Mouse (Mus musculus) B cell, adult 62 days (primary cell): ENCODE data around the gene Gm20403. TPM values are rescaled to one million over a fixed set of nuclear protein-coding genes. Genes with fewer than 3 reads are reported as not detected.

ENCODE experiments used
- total RNA-seq: library from RNA; stranded (reverse); gene quantifications from 4 replicates; pipeline ENCODE4 v1.2.4, GENCODE M21; 2023

The Gm20403 gene
- total RNA-seq, result not detected in 4 replicates

DNA sequence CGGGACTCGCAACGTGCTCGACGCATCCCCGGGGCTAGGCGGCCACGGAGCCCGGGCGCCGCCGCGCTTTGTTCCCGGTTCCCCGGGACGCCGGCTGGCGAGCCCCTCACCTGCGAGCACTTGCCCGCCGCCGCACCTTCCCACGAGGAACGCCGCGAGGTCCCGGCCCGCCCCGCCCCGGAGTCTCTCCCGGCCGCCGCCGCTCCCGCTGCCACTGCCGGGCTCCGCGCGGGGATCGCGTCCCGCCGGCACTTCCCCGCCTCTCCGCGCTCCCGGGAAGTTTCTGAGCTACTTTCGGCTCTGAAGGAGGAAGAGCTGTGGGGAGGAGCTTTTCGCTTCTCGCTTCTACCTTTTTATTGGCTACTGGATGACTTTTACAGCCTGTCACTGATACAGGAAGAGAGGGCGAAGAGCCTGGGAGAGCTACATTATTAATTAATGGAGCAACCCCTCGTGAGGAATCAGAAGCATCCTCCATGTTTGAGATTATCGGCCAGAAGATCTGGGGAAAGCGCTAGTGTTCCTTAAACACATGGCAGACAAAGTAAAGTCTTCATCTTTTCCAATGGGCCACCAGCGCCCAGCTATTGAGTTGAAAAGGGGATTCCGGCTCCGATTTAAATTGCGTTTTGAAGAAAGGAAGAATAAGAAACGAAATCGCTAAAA lies at the start of gene Gm20403:
Gm20403 (minus strand) TSS at position 478 of the 666 bp plus-strand sequence.

DNA sequence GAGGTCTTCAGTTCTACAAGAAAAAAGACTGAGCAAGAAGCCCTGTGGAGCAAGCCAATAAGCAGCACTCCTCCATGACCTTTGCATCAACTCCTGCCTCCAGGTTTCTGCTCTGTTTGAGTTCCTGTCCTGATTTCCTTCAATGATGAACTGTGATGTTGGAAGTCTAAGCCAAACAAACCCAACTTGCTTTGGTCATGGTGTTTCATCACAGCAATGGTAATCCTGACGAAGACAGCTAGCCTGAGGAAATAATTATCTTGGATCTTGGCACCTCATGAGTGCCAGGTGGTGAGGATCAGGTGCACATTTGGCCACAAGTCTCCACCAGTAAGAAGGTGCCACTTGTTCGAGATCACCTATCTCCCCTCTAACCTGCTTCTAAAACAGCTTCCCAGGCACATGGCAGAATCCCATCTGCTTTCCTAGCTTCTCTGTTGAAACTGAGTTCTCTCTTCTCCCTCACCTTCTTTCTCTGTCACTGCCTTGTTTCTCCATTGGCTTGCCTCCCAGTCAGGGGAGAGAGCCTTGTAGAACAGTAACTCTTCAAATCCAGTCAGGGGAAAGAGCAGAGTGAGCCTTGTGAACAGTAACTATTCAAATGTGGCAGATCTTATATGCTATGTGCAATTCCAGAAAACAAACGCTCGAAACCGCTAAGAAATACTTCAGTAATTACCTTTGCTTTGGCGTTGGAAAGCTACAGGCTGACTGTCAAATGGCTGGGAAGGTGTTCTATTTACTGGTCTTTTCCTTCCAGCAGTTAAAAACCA lies 27.5 kb upstream of the Gm20403 start, which contains the start of gene Baz1a:
Baz1a (minus strand) TSS at position 723 of the 773 bp plus-strand sequence.

Other genes with a start within 250 kb of the Gm20403 start
- gene Snx6, start 190.8 kb downstream of the Gm20403 start, total RNA-seq, result 53.0 to 64.7 TPM (median 61.8 TPM) in 4 replicates
- gene Cfl2, start 123.7 kb downstream of the Gm20403 start, total RNA-seq, result 39.2 to 60.1 TPM (median 46.1 TPM) in 4 replicates
- gene Baz1a, start 27.8 kb upstream of the Gm20403 start, total RNA-seq, result 245 to 271 TPM (median 264 TPM) in 4 replicates
- 5.3 to 10.0 TPM (median 6.5 TPM) in 4 replicates for gene 2700097O09Rik, start 93.6 kb upstream of the Gm20403 start, total RNA-seq
- 56.5 to 81.8 TPM (median 77.5 TPM) in 4 replicates for gene Srp54a, start 93.7 kb upstream of the Gm20403 start, total RNA-seq
- 6.9 to 9.1 TPM in 2 of 4 replicates, not detected in the others for gene Fam177a, start 137.9 kb upstream of the Gm20403 start, total RNA-seq
- gene Srp54b, start 168.6 kb upstream of the Gm20403 start, total RNA-seq, result 49.7 to 59.9 TPM (median 53.8 TPM) in 4 replicates
- gene 1700047I17Rik2, start 213.1 kb upstream of the Gm20403 start, total RNA-seq, result 4.5 to 10.9 TPM (median 9.8 TPM) in 3 of 4 replicates, not detected in the other
- 20.3 to 28.0 TPM (median 23.3 TPM) in 4 replicates for gene Srp54c, start 243.6 kb upstream of the Gm20403 start, total RNA-seq